Mouse (Mus musculus) thymus, adult 2 months (tissue): ENCODE results near the gene Zfp981.
"Not testable (repeated sequence)": the region's sequence is repeated elsewhere in the genome, so short reads cannot be mapped to it uniquely, and the experiment has no call there.

Experiments
- CTCF ChIP-seq: fragments of 200-500 bp; IDR thresholded peaks from 2 replicates; pipeline ENCODE4 v1.5.1; 2012; ENCODE audit warnings: mild to moderate bottlenecking, control low read depth, low read length, moderate library complexity, borderline replicate concordance; ENCODE audit not compliant: control insufficient read depth, poor library complexity, insufficient read depth; ENCODE audit errors: extremely low read depth
- POLR2A ChIP-seq: fragments of 200-500 bp; IDR thresholded peaks from 2 replicates; pipeline ENCODE4 v1.6.1; 2012; ENCODE audit warnings: mild to moderate bottlenecking, low read length, control low read depth, moderate library complexity; ENCODE audit not compliant: control insufficient read depth, poor library complexity, insufficient read depth; ENCODE audit errors: extremely low read depth

DNA sequence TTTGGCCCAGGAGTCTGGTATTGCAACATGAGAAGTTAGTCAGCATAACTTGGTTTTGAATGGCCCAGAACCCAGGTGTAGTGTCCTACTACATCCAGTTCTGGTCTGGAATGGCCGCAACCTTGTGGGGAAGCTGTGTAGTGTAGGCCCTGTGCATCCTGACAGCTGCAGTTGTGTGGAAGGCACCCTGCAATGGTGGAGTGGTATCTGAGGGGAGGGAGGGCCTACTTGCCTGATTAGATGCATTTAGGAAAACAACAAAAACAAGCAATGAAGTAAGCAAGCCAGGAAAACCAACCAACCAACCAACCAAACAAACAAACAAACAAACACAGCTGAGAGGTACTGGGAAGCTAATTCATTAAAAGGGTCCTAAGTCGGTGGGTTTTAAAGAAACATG, 49.3 kb upstream of the Zfp981 start:
- TF ChIP-seq CTCF, POLR2A: not testable (repeated sequence)
